Mouse (Mus musculus) naive thymus-derived CD4-positive, alpha-beta T cell, adult 2 months (primary cell): ENCODE results near the gene Mapk1ip1.

Source experiments
- DNase-seq: peaks from one replicate; pipeline ENCODE4 v3.0.0-alpha.2; 2011; ENCODE audit warnings: low read depth

The Mapk1ip1 gene

DNA sequence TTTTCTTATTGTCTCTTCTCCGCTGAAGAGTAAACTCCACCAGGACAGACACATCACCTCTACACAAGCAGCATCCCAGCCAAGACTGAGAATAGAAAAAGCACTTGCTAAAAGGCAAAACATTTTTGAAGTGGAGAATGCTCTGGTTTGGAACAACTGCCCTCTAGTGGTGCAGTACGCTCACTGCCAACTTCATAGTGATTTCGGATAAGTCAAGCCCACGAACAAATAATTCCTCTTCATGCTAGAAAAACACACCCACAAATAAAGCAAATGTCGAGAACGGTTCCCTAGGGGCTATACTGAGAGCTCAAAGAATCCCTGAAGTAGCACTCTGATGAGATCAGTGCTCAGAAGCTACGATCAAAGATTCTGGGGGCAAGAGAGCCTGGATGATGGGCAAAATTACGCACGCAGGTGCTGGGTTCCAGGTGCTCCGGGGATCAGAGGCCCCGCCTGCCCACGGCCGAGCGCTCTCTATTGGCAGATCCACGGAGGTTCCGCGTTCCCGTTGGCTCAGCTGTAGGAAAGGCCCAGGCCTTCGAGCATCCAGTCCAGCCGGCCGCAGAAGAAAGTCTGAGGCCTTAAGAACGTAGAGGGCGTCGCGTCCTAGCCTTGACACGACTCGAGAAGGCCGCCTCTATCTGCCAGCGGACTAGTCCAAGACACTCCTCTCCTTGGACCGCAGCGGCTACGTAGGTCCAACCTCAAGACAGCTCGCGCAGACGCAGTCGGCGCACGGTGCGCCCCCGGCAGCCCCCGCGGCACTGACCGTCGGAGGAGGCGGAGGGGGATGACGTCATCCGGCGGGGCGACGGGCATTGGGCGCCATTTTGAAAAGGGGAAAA is at the start of gene Mapk1ip1, which contains the start of gene Ppp2r2d:
Mapk1ip1 (minus strand) TSS at position 730 of the 848 bp plus-strand sequence.
Ppp2r2d (plus strand) TSS at position 536 of the 848 bp plus-strand sequence.
- DNase-seq: peak; percentile 96

DNA sequence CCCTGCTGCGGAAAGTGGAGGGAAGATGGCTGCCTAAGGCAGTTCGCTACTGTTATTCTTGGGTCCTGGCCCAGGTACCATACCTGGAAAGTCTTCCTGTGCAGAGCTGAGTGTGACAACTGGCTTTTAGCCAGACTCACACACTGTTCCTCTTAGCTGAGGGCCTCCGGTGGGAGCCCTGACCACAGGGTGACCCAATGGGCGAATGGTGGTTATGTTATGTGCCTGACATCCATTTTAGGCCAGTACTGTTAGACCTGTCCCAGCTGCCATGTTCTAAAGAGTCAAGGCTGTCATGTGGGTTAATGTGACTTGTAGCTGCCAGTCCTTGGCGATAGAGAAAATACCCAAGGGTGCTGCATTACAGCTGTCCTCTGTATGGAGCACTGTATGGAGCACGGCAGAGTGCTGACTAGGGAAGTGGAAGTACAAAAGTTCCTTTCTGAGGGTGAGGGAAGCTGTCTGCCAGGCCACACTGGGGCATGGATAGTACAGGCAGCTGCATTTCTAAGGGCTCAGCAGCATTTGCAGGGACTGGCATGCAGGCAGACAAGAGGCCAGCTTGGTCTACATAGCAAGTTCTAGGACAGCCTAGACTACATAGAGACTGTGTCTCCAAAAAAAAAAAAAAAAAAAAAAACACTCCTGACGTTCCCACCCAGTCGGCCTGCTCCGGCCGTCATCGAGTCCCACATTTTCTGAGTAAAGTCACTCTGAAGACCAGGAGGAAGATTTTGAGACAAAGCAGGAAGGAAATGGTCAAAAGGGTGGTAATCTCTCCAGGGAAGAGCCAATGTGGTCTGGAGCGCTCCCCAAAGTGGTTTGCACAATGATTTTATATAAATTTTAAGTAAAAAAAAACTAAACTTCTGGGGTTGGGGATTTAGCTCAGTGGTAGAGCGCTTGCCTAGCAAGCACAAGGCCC is 39.6 kb upstream of the Mapk1ip1 start:
- no peak for DNase-seq

DNA sequence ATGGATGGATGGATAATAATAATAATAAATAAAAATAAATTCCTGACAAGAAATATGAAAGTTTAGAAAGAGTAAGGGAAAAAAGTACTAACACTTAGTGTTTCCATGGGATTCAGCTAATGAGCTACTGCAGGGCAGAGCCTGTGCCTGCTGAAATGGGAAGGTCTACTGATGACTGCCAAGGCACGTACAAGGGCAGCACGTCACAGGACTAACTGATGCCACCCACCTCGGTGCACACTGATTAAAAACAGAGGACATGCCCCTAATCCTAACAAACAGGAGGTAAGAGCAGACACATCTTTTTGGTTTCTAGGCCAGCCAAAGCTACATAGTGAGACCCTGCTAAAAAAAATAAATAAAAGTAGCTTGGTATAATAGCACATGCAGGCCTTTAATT is 37.7 kb upstream of the Mapk1ip1 start:
- no peak for DNase-seq

DNA sequence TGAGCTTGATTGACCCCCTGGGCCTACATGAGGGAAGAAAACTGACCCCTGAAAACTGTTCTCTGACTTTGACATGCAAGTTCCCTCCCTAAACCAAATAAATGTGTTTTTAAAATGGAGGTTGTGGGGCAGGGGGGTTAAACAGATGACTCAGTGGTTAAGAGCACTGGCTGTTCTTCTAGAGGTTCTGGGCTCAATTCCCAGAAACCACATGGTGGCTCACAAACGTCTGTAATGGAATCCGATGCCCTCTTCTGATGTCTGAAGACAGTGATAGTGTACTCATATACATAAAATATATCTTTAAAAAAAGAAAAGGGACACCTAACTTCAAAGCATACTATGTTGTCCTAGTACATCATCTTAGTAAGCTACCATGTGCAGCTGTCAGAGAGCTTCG is 29.0 kb upstream of the Mapk1ip1 start:
- DNase-seq: no peak

DNA sequence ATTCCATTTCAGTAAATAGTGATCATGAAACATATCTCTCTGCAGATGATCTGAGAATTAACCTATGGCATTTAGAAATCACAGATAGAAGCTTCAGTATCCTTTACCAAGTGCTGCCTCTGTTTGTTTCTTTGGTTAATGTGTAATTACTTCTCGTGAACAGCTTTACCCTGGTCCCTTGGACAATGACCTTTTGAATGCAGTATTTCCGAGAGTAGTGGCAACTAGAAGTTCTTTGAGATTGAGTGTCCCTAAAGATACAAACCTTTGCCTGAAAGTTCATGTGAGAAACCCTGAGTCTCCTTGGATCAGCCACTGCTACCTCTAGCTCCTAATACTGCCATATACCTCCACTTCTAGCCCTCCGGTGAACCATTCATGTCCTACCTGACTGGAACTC is 26.9 kb upstream of the Mapk1ip1 start:
- no peak for DNase-seq

DNA sequence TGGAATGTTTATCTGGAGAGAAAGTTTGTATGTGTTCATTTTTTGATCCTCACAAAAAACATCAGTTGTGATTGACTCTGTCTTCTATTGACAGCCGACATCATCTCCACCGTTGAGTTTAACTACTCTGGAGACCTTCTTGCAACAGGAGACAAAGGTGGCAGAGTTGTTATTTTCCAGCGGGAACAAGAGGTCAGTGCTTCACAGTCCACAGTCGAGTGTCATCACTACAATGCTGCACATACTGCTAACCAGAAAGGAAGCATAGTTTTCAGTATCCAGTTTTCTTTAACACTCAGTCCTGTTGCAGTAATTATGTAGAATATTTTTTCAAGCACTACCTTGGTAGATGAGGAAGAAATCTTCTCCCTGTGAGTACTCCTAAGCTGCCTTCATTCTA is 22.2 kb upstream of the Mapk1ip1 start:
- no peak for DNase-seq

DNA sequence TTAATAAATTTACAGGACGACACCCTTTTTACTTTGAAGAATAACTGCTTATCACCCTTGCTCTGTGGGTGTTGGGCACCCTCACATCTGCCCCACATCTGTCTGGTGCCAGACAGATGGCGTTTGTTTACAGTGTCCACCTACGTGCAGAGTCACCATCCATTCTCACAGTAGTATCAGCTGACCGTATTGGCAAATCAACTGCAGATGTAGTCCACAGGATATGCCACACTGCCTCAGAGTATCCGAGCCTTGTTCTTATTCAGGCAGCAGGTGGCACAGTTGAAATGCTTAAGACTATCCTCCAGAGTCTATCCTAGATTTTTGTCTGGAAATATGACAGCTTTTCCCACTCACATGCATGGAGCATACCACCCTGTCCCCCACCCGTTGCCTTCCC is 21.2 kb upstream of the Mapk1ip1 start:
- DNase-seq: no peak

DNA sequence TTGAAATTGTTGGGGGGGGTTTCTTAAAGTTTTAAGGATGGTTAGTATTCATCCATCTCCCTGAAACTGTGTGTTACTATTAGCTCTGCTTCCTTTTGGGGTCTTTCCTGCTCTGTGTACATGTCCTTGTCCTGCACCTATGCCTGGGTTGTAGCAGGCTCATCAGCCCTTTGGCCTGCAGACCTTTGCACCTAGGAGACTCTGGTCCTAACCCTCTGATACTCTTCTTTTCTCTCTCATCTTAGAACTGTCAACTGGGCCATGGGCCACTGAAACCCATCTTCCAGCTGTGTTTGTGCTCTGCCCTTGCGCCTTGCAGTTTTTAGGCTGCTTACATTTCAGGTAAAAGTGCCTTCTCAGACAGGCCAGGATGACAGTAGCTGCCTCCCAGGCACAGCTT is 18.7 kb upstream of the Mapk1ip1 start:
- DNase-seq: no peak

DNA sequence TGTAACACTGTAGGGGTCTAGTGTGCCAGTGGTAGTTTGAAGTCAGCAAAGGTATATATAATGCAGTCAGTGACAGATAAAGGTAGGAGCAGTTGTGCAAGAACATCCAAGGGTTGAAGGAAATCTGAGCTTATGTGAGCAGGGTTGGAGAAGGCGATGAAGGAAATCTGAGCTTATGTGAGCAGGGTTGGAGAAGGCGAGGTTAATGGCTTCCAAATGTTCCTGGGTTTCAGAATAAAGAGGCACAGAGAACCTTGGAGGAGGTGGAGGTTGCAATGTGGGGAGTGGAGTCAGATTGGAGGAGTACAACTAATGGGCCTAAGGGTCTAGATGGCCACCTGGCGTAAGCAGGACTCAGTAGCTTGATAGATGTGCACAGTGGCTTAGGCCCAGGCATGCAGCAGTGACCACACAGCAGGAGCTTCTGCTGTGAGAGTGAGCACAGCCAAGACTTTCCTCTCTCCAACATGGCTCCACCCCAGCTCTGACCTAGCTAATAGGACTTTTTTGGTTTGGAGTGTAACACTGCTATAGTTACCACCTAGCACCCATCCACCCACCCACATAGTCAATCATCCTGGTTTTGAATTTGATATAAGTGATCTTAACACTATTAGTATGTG is 18.0 kb upstream of the Mapk1ip1 start:
- no peak for DNase-seq

DNA sequence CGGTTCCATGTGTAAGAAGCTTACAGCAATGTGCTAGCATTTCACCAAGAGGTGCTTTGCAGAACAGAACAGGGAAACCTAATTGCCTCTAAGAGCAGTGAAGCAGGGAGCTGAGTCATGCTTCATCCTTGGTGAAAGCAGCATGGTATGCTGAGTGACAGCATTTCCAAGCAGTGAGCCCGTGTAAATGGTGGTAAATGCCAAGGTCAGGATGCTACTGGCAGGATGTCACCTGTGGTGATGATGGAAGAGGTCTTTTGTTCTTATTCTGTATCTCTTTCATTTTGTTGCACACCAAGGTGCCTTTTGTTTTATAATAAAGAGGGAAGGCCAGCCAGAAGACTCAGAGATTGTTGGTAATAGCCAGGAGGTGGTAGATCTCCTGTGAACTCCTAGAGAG is 10.6 kb upstream of the Mapk1ip1 start:
- no peak for DNase-seq

DNA sequence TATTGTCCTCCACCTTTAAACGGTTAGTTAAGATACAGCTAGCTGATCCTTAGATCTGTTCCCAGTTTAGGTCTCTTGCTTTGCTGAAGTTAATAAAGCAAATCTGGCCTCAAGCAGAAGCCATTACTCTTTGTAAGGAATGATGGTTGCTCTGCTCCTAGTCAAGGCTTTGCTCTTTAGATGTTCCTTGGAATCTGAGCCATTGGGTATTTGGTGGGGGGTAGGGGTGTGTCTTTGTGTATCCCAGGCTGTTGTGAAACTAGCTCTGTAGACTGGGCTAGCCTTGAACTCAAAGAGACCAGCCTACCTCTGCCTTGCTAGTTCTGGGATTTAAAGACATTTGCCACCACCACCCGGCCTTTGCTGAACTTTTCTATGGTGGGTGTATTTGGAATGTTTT is 8.1 kb upstream of the Mapk1ip1 start:
- no peak for DNase-seq

DNA sequence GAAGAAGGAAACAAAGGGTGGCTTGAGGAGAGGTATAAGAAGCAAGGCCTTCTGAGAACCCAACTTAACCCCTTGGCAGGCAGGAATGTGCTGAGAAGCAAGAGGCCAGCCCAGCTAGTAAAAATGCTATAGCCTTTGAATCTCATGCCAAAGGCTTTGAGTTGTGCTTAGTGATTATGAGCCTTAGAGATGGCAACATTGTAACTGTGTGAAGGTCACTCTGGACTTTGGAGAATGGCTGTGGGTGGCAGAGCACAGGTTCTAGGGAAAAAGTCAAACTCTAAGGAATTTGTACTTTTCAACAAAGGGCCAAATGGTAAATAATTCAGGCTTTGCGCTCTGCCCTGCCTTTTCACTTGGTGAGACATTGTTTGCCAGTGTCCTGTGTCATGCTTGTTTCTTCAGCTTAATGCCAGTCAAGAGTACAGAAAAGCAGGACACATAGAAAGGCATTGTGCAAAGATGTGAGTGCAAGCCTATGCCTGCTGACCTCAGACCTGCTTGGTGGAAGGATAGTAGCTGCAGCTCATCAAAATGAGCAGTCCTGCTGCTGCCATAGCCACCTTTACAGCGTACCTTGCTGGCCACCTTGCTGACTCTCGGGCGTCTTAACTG is 7.5 kb upstream of the Mapk1ip1 start:
- DNase-seq: no peak

DNA sequence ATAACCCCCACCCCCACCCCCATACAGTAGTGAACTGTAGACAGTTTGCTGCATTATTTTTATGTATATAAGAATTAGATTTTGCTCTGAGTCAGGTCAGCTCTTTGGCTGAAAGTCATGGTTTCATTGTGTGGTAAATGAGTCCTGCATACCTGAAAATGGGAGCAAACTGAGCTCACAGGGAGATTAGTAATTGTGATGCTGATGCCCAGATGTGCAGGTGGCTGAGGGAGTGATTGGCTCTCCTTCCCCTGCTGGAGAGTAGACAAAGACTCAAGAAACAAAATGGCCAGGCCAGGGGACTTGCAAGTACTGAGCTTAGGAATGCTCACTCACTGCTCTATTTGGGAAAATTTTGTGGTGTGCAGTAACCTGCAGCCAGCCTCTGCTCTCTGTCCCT is 4.0 kb upstream of the Mapk1ip1 start:
- no peak for DNase-seq

DNA sequence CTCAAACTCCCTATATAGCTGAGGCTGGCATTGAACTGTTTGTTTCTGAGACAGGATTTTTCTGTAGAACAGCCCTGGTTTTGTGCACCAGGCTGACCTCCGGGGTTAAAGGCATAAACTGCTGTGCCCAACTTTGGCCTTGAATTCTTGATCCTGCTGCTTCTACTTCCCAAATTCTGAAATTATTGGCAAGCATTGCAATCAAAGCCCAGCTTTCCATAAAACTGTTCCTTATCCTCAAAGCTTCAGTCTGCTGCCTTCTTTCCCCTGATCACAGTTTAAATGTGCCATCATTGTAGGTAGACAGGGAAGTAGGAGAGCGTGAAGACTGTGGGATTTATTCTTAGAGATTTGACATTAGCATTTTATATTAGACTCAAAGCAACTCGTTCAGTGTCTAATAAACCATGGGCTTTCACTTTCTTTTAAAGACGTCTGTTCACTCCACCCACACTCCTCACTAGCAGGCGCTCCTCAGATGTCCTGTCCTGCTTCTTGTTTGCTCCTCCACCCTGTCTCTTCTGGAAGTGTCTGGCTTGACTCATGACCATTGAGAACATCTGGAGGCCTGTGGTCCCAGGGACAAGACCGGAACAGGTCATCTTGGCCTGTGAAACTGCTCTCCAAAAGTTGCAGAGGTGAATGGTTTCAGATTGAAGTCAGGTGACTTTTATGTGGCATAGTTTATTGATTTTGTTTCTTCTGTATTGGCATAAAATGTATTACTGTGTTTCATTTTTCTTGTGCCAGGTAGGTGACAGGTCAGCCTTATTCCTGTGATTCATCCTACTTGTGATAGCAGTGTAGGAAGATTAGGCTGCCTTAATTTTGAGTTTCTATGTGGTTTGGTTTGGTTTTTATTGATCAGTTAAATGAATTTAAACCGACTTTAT is 2.2 kb upstream of the Mapk1ip1 start:
- no peak for DNase-seq

DNA sequence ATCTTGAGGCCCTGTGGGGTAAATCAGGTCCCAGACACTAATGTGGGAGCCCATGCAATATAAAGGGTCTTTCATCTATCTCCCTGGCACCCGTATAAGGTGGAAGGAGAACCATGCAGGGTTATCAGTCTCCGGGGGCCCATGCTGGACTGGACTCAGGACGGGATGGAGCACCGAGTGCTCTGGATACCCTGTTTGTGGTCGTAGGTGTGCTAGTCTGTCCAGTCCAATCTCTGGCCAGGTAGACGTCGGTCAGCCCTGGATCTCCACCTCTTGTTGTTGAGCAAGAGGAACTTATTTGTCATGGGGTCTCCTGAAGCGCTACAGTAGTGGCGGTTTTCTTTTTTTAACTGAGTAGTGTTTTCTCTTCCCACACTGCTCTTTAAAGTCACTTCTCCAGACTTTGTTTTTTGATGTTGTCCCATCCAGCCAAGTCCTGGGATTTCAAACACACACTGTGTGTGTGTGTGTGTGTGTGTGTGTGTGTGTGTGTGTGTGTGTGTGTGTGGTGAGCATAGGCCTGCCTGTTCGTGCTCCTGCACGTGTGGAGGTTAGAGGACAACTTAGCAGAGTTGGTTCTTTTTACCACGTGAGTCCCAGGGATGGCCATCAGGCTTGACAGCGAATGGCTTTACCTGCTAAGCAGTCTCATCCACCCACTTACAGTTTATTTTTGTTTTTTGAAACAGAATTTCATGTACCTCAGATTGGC is 1.4 kb upstream of the Mapk1ip1 start:
- DNase-seq: peak; percentile 37

DNA sequence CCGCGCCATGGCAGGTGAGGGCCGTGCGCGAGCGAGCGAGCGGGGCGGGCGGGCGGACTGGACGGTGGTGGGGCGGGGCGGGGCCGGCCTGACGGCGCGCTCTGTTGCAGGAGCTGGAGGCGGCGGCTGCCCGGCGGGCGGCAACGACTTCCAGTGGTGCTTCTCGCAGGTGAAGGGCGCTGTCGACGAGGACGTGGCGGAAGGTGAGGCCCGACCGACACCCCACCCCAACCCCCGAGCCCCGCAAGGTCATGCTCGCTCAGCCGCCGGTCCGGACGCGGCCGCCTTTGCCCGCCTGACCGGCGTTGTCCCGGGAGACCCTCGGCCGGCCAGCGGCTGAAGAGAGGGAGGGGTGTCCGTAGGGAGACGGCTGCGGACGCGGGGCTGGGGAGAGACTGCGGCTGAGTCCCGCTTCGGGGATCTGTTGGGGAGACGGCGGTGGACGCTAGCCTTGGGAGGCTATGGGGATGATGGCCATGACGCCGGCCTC is 474 bp upstream of the Mapk1ip1 start:
- DNase-seq: no peak

DNA sequence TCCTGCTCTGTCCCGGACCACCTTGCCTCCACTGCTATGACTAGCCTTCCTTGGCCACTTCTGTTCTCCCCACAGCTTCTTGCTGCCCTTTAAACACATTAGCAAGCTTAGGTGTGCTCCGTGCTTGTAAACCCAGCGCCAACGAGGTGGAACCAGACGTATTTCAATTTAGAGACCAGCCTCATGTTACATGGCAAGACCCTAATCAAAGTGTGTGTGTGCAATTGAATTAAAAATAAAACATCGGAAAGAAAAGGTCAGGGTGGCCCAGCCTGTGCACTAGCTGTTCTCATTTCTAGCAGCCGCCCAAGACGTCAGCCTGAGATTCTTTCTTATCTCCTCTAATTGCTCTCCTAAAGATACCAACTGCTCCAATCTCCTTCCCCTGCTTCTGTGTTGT is 962 bp downstream of the Mapk1ip1 start:
- DNase-seq: no peak

DNA sequence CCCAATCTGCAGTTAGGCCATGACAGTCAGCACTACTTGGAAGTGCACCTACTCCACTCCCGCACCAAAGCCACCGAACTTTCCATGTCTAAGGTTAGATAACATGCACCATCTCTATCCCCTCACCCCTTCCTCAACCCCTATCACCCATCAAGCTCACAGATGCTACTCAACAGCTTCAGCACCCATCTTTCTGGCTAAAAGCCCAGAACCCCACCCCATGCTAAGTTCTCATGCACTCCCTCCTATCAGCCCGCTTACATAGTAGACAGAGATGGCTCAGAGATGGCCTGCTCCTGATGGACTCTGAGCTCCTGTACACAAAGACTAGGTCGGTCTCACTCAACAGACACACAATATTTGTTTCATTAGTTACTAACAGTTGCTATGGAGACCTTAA is 2.7 kb downstream of the Mapk1ip1 start:
- no peak for DNase-seq

DNA sequence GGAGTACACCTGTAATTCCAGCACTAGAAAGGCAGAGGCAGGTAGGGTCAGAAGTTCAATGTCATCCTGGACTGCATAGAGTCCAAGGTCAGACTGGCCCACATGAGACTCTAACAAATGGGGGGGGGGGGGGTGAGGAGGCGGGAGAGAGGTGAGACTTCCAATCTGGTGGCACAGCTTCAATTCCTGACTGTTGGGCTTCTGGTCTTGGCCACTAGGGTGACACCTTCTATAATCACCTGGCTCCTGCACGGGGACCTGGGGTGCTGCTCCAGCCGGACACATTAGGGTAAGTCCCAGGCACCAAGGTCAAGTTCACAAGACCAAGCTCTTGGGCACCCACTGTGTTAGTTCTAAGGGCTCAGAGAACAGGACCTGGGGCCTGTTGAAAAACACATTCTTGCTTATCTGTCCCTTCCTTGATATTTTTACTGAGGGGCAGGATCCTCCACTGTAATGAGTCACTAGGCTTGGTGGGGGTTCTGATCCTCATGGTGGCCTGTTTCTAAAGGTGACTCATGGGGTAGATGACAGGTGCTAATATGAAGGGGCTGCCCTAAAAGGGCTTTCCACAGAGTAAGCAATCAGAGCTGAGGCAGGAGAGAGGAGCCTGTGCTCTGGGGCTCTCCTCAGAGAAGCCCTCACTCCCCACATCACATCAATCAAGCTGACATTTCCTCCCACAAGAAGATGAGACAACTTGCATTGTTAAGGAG is 4.5 kb downstream of the Mapk1ip1 start:
- no peak for DNase-seq

DNA sequence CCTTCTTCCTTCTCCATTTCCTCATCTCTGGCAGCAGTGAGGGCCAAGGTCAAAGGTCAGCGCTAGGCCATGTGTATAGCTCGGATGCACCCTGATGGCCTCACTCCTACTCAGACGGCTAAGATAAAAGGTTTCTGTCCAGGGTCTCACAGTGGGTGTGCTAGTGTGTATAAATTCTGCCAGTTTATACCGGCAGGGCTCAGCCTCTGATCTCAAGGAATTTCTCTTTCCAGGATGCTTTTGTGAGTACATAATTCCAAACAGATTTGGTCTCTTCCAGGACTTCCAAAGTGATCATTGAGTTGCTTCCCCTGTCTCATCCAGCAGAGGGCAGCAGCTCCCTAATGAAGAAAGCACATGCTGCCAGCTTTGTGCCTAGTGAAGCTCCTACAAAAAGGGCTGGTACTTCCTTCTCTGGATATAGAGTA is 5.5 kb downstream of the Mapk1ip1 start:
- DNase-seq: peak; percentile 74
